Mouse (Mus musculus) thymus, adult 2 months (tissue): ENCODE data around the gene Atg4d. TPM values are rescaled to one million over a fixed set of nuclear protein-coding genes. Genes with fewer than 3 reads are reported as not detected.
"Not testable (repeated sequence)": the region's sequence is repeated elsewhere in the genome, so short reads cannot be mapped to it uniquely, and the experiment has no call there.

Source experiments
- DNase-seq: peaks from one replicate; pipeline ENCODE4 v3.0.0; 2021
- H3K27ac ChIP-seq: fragments of 200-500 bp; 2 replicates; pipeline ENCODE4 v1.5.1; 2012; ENCODE audit warnings: low read length, control low read depth; ENCODE audit not compliant: control insufficient read depth, insufficient read depth
- H3K27me3 ChIP-seq: fragments of 200-500 bp; 2 replicates; pipeline ENCODE4 v1.6.1; 2012; ENCODE audit warnings: mild to moderate bottlenecking, low read length, moderate library complexity, mixed read lengths; ENCODE audit not compliant: control insufficient read depth, insufficient read depth
- H3K36me3 ChIP-seq: fragments of 200-500 bp; 2 replicates; pipeline ENCODE4 v1.6.1; 2012; ENCODE audit warnings: mild to moderate bottlenecking, low read length, moderate library complexity; ENCODE audit not compliant: control insufficient read depth, insufficient read depth
- H3K4me1 ChIP-seq: fragments of 200-500 bp; replicated peaks from 2 replicates; pipeline ENCODE4 v1.6.1; 2012; ENCODE audit warnings: low read length; ENCODE audit not compliant: control insufficient read depth, insufficient read depth
- H3K4me3 ChIP-seq: fragments of 200-500 bp; 2 replicates; pipeline ENCODE4 v1.5.1; 2012; ENCODE audit warnings: mild to moderate bottlenecking, low read length, control low read depth, moderate library complexity; ENCODE audit not compliant: control insufficient read depth, insufficient read depth
- CTCF ChIP-seq: fragments of 200-500 bp; IDR thresholded peaks from 2 replicates; pipeline ENCODE4 v1.5.1; 2012; ENCODE audit warnings: mild to moderate bottlenecking, control low read depth, low read length, moderate library complexity, borderline replicate concordance; ENCODE audit not compliant: control insufficient read depth, poor library complexity, insufficient read depth; ENCODE audit errors: extremely low read depth
- POLR2A ChIP-seq: fragments of 200-500 bp; IDR thresholded peaks from 2 replicates; pipeline ENCODE4 v1.6.1; 2012; ENCODE audit warnings: mild to moderate bottlenecking, low read length, control low read depth, moderate library complexity; ENCODE audit not compliant: control insufficient read depth, poor library complexity, insufficient read depth; ENCODE audit errors: extremely low read depth
- WGBS: fragments of 180-500 bp; shearing (Covaris S2); methylation state at CpG from one replicate; pipeline ENCODE4 v1.1.7; 2018; 5-methylcytosine and 5-hydroxymethylcytosine counted together
- polyA plus RNA-seq: library from polyadenylated mRNA; depleted of rRNA; stranded (reverse); fragments of >200 nt; gene quantifications from 2 replicates; pipeline ENCODE4 v1.2.3, GENCODE M21; 2012

Atg4d gene
- polyA plus RNA-seq, 1 experiment = 87.7 TPM

- Histone ChIP-seq H3K4me3 (no peak overlapping the region), H3K27ac (no peak overlapping the region), H3K4me1 (peaks cover 16% of the 10 kb centered on the region), H3K27me3 (no peaks in the 10 kb centered on the region), H3K36me3 (no peaks in the 10 kb centered on the region)
- WGBS = 49% methylated on average over 6 of the region's 6 CpGs
- TF ChIP-seq CTCF = no peak
- no peak for TF ChIP-seq POLR2A
- no peak for DNase-seq
Observed at GRCm38 (mm10) chr9:21260491-21261040, 4.5 kb upstream of the Atg4d start.

DNA sequence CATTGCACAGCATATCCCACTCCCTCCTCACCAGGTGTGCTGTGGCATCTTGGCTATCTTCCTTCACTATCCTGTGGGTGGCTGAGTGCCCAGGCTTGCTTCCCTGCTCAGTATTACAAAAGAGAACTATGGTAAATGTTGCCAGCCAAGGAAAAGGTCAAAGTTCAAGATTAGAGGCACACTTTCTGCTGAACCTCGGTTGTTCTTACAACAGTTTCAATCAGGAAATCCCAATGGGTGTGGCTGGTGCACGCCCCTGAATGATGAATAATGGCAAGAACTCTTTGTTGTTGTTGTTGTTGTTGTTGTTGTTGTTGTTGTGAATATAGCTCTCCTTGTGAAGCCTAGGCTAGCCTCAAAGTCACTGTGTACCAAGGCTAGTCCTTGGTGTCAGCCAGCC, 3.3 kb upstream of the Atg4d start:
- 67% methylated on average over 2 of the region's 2 CpGs for WGBS
- no peak for DNase-seq

DNA sequence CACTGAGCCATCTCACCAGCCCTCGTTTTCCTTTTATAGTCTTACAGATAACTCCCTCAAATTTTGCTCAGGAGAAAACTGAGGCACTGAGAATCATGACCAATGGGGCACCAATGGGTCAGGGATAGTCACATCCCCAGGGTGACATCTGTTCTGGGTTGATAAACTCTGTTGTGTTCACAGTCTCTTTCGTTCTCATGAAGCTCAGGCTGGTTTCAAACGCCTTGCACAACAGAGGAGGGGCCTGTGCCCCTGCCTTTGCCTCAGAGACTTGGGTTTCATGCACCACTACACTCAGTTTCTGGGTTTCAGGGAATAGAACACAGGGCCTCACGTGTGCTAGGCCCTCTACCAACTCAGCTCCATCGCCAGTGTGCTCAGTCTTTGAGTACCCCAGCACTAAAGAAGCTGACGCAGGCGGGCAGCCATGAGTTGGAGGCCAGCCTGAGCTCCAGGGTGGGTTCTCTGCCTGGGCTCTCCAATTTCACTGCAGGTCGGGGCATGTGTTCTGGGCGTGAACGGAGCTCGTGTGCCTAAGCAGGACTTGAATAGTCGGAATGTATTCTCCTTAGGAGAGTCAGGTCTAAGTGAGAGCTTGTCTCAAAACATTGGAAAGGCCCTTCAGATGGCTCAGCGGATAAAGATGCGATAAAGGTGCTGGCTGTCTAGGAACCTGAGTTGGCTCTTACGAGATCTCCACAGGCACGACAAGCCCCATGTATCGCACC, 657 bp upstream of the Atg4d start:
- TF ChIP-seq POLR2A (no peak), CTCF (no peak)
- H3K27me3 ChIP-seq = no peaks in the 10 kb centered on the region
- no peak overlapping the region for H3K27ac ChIP-seq
- H3K4me1 ChIP-seq = peaks cover 30% of the 10 kb centered on the region
- peaks cover 12% of the 10 kb centered on the region for H3K36me3 ChIP-seq
- DNase-seq = no peak
- H3K4me3 ChIP-seq = peak overlapping the region; percentile 75
- 66% methylated on average over 17 of the region's 17 CpGs for WGBS

More for the DNA sequence above, 3.3 kb upstream of the Atg4d start:
- TF ChIP-seq POLR2A (no peak), CTCF (no peak)
- H3K4me1 ChIP-seq = peaks cover 29% of the 10 kb centered on the region
- H3K36me3 ChIP-seq = no peaks in the 10 kb centered on the region
- H3K27ac ChIP-seq = no peak overlapping the region
- H3K4me3 ChIP-seq = no peak overlapping the region
- no peaks in the 10 kb centered on the region for H3K27me3 ChIP-seq

- peaks cover 20% of the 10 kb centered on the region for H3K36me3 ChIP-seq
- no peak for DNase-seq
- no peaks in the 10 kb centered on the region for H3K27me3 ChIP-seq
- no peak overlapping the region for H3K27ac ChIP-seq
- WGBS = 7% methylated on average over 11 of the region's 11 CpGs
- TF ChIP-seq CTCF = no peak
- no peak for TF ChIP-seq POLR2A
- peaks cover 23% of the 10 kb centered on the region for H3K4me1 ChIP-seq
- peak overlapping the region; percentile 75 for H3K4me3 ChIP-seq
Observed at GRCm38 (mm10) chr9:21265611-21266010, 518 bp downstream of the Atg4d start.

DNA sequence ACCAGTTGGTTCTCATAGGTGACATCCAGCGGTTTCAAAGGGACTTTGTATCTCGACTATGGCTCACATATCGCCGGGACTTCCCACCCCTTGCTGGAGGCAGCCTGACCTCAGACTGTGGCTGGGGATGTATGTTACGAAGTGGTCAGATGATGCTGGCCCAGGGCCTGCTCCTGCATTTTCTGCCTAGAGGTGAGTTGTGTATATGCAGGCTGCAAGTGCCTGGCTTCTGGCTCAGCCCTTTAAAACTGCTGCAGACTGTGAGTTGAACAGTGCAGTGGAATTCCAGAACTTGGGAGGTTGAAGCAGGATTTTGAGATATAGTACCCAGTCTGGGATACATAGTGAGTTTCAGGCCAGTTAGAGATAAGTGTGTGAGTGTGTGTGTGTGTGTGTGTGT, 1.8 kb downstream of the Atg4d start:
- Histone ChIP-seq H3K36me3 (peaks cover 33% of the 10 kb centered on the region), H3K27ac (no peak overlapping the region), H3K4me3 (no peak overlapping the region), H3K4me1 (peaks cover 20% of the 10 kb centered on the region), H3K27me3 (no peaks in the 10 kb centered on the region)
- 92% methylated on average over 5 of the region's 5 CpGs for WGBS
- TF ChIP-seq CTCF (no peak), POLR2A (no peak)
- DNase-seq = no peak

DNA sequence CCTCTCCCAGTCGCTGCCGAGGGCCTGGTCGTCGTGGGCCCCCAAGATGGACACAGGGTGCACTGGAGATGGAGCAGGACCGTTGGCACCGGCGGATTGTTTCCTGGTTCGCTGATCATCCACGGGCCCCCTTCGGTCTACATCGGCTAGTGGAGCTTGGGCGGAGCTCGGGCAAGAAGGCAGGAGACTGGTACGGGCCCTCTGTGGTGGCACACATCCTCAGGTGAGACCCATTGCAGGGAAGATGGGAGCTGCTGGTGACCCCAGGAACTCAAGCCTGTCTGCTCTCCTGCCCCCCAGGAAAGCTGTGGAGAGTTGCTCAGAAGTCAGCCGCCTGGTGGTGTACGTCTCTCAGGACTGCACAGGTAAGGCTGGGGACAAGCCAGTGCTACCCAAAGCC, 3.2 kb downstream of the Atg4d start:
- Histone ChIP-seq H3K4me1 (peaks cover 20% of the 10 kb centered on the region), H3K27ac (no peak overlapping the region), H3K27me3 (no peaks in the 10 kb centered on the region), H3K4me3 (no peak overlapping the region), H3K36me3 (peaks cover 43% of the 10 kb centered on the region)
- WGBS = 94% methylated on average over 16 of the region's 16 CpGs
- DNase-seq = no peak
- TF ChIP-seq POLR2A = no peak
- TF ChIP-seq CTCF = no peak

- Histone ChIP-seq H3K36me3 (peaks cover 56% of the 10 kb centered on the region), H3K4me1 (peaks cover 18% of the 10 kb centered on the region)
- DNase-seq, H3K4me3 ChIP-seq, H3K27me3 ChIP-seq, H3K27ac ChIP-seq: not testable (repeated sequence)
- 74% methylated on average over 5 of the region's 5 CpGs for WGBS
Observed at GRCm38 (mm10) chr9:21269590-21269989, 4.5 kb downstream of the Atg4d start.
